Mouse (Mus musculus): Measurements from ENCODE around the gene Cabcoco1.

Gene Cabcoco1

GRCm38 (mm10) chr10:68435754-68436153, 105.9 kb downstream of the Cabcoco1 start:
- DNase-seq (ENCODE audit: low read depth, low spot score), result no peak

GRCm38 (mm10) chr10:68435001-68435560, 106.6 kb downstream of the Cabcoco1 start:
- no peak for DNase-seq (ENCODE audit: low read depth, low spot score)

GRCm38 (mm10) chr10:68434045-68434639, 107.6 kb downstream of the Cabcoco1 start:
- DNase-seq (ENCODE audit: low read depth, low spot score), result no peak

DNA sequence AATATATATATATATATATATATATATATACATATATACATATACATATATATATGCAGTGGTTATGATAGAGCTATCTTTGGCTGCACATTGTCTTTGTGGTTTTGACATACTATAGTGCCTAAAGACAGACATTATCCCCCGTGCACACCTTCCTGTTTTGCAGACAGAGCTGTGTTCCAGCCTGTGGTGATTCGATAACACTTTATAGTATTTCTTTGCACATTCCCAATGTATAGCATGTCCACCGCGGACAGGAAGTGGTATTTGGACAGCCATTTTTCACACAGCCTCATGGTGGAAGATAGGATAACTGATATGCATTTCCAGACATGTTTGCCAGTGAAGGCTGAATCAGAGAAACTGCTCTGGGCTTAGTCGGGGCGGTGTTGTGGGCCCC, 110.3 kb downstream of the Cabcoco1 start:
- DNase-seq (ENCODE audit: low read depth, low spot score), result no peak

GRCm38 (mm10) chr10:68430929-68431328, 110.8 kb downstream of the Cabcoco1 start:
- no peak for DNase-seq (ENCODE audit: low read depth, low spot score)

DNA sequence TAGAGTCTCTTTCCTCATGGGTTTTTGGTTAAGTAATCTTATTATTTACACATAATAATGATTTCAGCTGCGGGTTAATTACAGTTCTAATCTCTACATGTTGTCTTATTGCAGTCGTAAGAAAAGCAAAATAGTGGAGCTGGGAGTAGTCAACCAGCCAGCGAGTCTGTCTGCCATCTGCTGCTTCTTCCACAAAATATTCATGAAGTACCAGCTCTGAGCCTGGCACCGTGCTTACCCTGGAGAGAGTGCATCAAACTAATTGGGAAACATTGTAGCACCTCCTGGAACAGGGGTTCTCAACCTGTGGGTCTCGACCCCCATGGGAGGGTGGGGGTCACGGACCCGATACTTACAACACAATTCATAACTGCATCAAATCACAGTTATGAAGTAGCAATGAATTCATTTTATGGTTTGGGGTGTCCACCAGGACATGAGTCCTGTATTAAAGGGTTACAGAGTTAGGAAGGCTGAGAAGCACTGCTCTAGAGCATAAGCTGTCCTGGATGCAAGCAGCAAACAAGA, 121.2 kb downstream of the Cabcoco1 start:
- peak; percentile 50 for DNase-seq (ENCODE audit: low read depth, low spot score)

GRCm38 (mm10) chr10:68419893-68420292, 121.8 kb downstream of the Cabcoco1 start:
- DNase-seq (ENCODE audit: low read depth, low spot score), result no peak

DNA sequence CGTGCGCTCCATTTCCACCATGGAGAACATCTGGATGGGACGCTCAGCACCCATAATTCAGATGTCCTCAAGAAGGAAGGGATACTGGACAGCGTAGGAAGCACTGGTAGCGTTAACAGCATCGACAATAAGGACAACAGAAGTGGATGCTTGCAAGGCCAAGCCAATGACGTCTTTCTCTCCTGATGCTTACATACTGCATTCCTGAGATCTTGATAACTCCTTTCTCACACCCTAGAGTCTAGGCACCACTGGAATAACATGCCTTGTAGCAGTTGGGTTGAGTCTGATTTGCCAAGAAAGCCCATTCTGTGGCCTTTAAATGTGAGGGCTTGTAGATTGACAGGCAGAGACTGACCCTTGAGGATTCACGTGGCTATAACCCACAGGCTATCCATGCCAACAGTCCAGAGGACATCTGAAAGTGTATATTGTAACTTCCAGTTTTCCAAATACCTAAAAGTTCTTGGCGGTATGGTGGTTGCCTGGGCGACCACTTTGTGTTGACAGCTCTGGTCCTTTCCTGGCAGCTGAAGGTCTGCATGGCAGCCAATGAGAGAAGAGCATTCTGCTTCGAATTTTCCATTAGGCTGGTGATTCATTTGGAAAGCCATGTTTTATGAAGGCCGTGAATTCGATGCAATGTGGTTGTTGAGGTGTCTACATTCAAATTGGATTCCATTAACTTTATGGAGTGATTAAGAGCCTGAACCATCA, 124.5 kb downstream of the Cabcoco1 start:
- DNase-seq (ENCODE audit: low read depth, low spot score), result no peak

DNA sequence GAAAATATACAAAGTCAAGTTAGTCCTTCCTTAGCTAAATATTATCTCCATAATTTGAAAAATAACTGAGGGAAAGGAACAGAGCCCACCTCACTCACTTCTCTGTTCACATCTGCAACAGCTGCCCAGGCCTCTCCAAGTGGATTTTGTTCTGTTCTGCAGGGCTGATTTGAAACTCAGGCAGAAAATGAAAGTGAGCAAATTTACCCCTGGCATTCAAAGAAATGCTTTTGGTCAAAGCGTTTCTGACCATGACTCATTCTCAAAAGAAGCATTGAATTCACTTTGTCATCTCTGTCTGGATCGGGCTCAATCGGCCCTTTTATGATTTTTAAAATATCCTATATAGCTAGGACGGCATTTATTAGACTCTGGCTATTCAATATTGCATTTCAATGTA, 135.8 kb downstream of the Cabcoco1 start:
- peak; percentile 27 for DNase-seq (ENCODE audit: low read depth, low spot score)

DNA sequence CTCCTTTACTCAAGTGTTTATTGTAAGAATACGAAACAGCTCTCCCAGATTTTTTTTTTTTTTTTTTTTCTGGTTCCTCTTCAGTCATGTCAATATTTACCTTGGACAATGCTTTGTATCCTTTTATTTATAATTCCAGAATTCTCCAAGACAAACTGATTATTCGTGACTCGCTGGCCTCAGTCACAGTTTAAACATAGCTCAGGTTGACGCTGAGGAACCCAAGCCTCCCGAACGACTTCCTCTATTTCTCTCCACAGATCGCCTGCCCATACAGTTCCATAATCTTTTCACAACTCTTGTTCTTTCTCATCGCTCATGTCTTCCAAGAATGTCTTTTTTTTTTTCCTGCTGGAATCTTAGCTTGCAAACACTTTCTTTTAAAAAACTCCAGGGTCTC, 144.9 kb downstream of the Cabcoco1 start:
- no peak for DNase-seq (ENCODE audit: low read depth, low spot score)

DNA sequence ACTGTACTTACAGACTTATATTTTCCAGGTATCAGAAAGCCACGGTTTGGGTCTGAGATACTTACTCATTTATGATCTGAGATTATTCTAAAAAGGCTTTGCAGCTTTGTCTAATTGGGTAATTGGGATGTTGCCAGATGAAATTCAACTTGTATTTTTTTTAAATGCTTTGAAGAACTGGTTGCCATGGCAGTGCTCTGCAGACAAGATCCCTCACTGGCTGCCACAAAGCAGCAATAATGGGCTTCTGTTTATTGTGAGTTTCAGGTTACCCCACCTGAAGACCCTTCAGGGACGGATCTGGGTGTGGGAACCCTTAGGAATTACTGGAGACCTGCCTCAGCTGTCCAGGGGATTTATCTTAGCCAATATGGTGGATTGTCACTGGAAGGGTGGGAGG, 145.6 kb downstream of the Cabcoco1 start:
- peak; percentile 64 for DNase-seq (ENCODE audit: low read depth, low spot score)

DNA sequence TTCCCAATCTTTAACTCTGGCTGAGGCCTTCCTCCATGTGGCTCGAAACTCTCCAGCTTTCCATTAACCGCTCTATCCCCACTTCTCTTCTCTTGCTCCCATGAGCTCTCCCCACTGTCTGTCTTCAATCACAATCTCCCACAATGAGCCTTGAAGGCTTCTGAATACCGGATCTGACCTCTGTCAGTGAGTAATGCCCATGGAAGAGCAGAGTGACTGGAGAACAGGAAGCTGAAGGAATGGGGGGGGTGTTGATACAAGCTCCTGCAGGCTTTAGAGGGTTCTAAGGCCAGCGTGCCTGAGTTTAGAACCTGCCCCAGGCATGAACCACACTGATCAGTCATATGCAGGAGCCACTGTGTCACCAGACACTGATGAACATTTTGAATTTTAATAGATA, 150.1 kb downstream of the Cabcoco1 start:
- DNase-seq (ENCODE audit: low read depth, low spot score), result no peak

DNA sequence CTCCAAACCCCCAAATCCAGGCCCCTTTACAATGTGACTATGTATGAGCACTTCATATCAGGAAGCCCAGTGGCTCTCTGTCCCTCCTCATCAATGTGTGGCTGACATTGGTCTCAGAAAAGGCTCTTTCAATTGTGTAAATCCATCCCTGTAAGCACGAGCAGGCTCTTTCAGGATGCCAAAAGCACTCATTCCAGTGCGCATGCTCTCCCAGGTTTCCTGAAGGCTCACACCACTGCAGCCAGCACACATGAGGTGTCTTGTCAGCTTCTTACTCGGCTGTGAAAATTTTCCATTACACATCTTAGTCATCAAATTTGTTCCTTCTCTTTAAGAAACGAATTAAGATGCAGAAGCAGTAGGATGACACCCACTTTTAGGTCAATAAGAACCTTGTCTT, 152.9 kb downstream of the Cabcoco1 start:
- peak; percentile 80 for DNase-seq (ENCODE audit: low read depth, low spot score)

DNA sequence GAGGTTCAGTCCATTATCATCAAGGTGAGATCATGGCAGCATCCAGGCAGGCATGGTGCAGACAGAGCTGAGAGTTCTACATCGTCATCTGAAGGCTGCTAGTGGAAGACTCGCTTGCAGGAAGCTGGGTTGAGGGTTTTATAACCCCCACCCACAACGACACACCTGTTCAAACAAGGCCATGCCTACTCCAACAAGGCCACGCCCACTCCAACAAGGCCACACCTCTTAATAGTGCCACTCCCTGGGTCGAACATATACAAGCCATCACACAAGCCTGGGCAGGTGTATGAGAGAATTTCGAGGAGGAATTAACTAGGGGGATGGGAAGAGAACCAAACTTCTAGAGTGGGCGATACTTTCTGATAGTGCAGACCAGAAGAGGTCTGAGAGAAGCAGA, 153.6 kb downstream of the Cabcoco1 start:
- DNase-seq (ENCODE audit: low read depth, low spot score), result no peak
